Mouse (Mus musculus): ENCODE data around the gene Cog7. TPM values are rescaled to one million over a fixed set of nuclear protein-coding genes. Genes with fewer than 3 reads are reported as not detected.

Cog7 gene
- polyA plus RNA-seq, 1 experiment: 15.2 TPM

GRCm38 (mm10) chr7:121848537-121849168 lies 132.9 kb downstream of the Cog7 start:
- no peaks in the 10 kb centered on the region for H3K79me2 ChIP-seq (ENCODE audit: control insufficient read depth, insufficient read depth)
- no peak overlapping the region for H3ac ChIP-seq (ENCODE audit: control insufficient read depth, insufficient read length)
- no peak for TF ChIP-seq POLR2A (IDR thresholded peaks at IDR 0.05; ENCODE audit: insufficient read length, low read depth)
- TF ChIP-seq POLR2AphosphoS2 (IDR thresholded peaks at IDR 0.05; ENCODE audit: insufficient read length, low read depth): no peak
- no peak for TF ChIP-seq REST (IDR thresholded peaks at IDR 0.05; ENCODE audit: insufficient read depth, insufficient read length)
- TF ChIP-seq TCF12 (IDR thresholded peaks at IDR 0.05; ENCODE audit: insufficient read depth, poor library complexity, severe bottlenecking): no peak
- TF ChIP-seq SRF (IDR thresholded peaks at IDR 0.05; ENCODE audit: control insufficient read depth, insufficient read length, low read depth): no peak
- TF ChIP-seq CEBPB (IDR thresholded peaks at IDR 0.05; ENCODE audit: insufficient read depth, poor library complexity, severe bottlenecking): no peak
- no peak for TF ChIP-seq TCF3 (IDR thresholded peaks at IDR 0.05; ENCODE audit: insufficient read length, low read depth)
- TF ChIP-seq MYOD1 (IDR thresholded peaks at IDR 0.05; ENCODE audit: control insufficient read depth in 1 of 3, insufficient read length in 2 of 3, low read depth in 2 of 3): no peak
- TF ChIP-seq MYOG (IDR thresholded peaks at IDR 0.05; ENCODE audit: control insufficient read depth in 1 of 3, insufficient read depth in 1 of 3, insufficient read length in 2 of 3, low read depth in 2 of 3): no peak
- no peak for TF ChIP-seq E2F4 (IDR thresholded peaks at IDR 0.05; ENCODE audit: insufficient read depth)
- no peak for TF ChIP-seq USF1 (IDR thresholded peaks at IDR 0.05; ENCODE audit: low read depth)
- no peak for TF ChIP-seq MAX (IDR thresholded peaks at IDR 0.05; ENCODE audit: low read depth)
- no peaks in the 10 kb centered on the region for H3K36me3 ChIP-seq (ENCODE audit: control insufficient read depth, insufficient read depth)
- no peak overlapping the region for H3K4me3 ChIP-seq
- no peak overlapping the region for H3K4me2 ChIP-seq (ENCODE audit: low read depth)
- H3K27me3 ChIP-seq (ENCODE audit: control insufficient read depth, insufficient read depth, insufficient read length): no peaks in the 10 kb centered on the region

- Histone ChIP-seq H3K4me3 (no peak overlapping the region), H3K79me2 (ENCODE audit: control insufficient read depth, insufficient read depth) (no peaks in the 10 kb centered on the region), H3ac (ENCODE audit: control insufficient read depth, insufficient read length) (no peak overlapping the region), H3K4me2 (ENCODE audit: low read depth) (no peak overlapping the region), H3K36me3 (ENCODE audit: control insufficient read depth, insufficient read depth) (no peaks in the 10 kb centered on the region), H3K27me3 (ENCODE audit: control insufficient read depth, insufficient read depth, insufficient read length) (no peaks in the 10 kb centered on the region)
- TF ChIP-seq CEBPB (IDR thresholded peaks at IDR 0.05; ENCODE audit: insufficient read depth, poor library complexity, severe bottlenecking) (no peak), MYOG (IDR thresholded peaks at IDR 0.05; ENCODE audit: control insufficient read depth in 1 of 3, insufficient read depth in 1 of 3, insufficient read length in 2 of 3, low read depth in 2 of 3) (no peak), MAX (IDR thresholded peaks at IDR 0.05; ENCODE audit: low read depth) (no peak), TCF3 (IDR thresholded peaks at IDR 0.05; ENCODE audit: insufficient read length, low read depth) (no peak), USF1 (IDR thresholded peaks at IDR 0.05; ENCODE audit: low read depth) (no peak), POLR2A (IDR thresholded peaks at IDR 0.05; ENCODE audit: insufficient read length, low read depth) (no peak)
Observed at GRCm38 (mm10) chr7:121845964-121846363, 135.5 kb downstream of the Cog7 start.

- Histone ChIP-seq H3K4me3 (no peak overlapping the region), H3ac (ENCODE audit: control insufficient read depth, insufficient read length) (no peak overlapping the region), H3K79me2 (ENCODE audit: control insufficient read depth, insufficient read depth) (no peaks in the 10 kb centered on the region), H3K4me2 (ENCODE audit: low read depth) (no peak overlapping the region), H3K36me3 (ENCODE audit: control insufficient read depth, insufficient read depth) (no peaks in the 10 kb centered on the region), H3K27me3 (ENCODE audit: control insufficient read depth, insufficient read depth, insufficient read length) (no peaks in the 10 kb centered on the region)
- TF ChIP-seq REST (IDR thresholded peaks at IDR 0.05; ENCODE audit: insufficient read depth, insufficient read length) (no peak), MYOD1 (IDR thresholded peaks at IDR 0.05; ENCODE audit: control insufficient read depth in 1 of 3, insufficient read length in 2 of 3, low read depth in 2 of 3) (no peak), POLR2A (IDR thresholded peaks at IDR 0.05; ENCODE audit: insufficient read length, low read depth) (no peak), USF1 (IDR thresholded peaks at IDR 0.05; ENCODE audit: low read depth) (no peak), POLR2AphosphoS2 (IDR thresholded peaks at IDR 0.05; ENCODE audit: insufficient read length, low read depth) (no peak), SRF (IDR thresholded peaks at IDR 0.05; ENCODE audit: control insufficient read depth, insufficient read length, low read depth) (no peak), TCF3 (IDR thresholded peaks at IDR 0.05; ENCODE audit: insufficient read length, low read depth) (no peak), MYOG (IDR thresholded peaks at IDR 0.05; ENCODE audit: control insufficient read depth in 1 of 3, insufficient read depth in 1 of 3, insufficient read length in 2 of 3, low read depth in 2 of 3) (no peak), E2F4 (IDR thresholded peaks at IDR 0.05; ENCODE audit: insufficient read depth) (no peak), TCF12 (IDR thresholded peaks at IDR 0.05; ENCODE audit: insufficient read depth, poor library complexity, severe bottlenecking) (no peak), CEBPB (IDR thresholded peaks at IDR 0.05; ENCODE audit: insufficient read depth, poor library complexity, severe bottlenecking) (no peak), MAX (IDR thresholded peaks at IDR 0.05; ENCODE audit: low read depth) (no peak)
Observed at GRCm38 (mm10) chr7:121842234-121842633, 139.3 kb downstream of the Cog7 start.

GRCm38 (mm10) chr7:121840810-121841209 lies 140.7 kb downstream of the Cog7 start:
- H3K27me3 ChIP-seq (ENCODE audit: control insufficient read depth, insufficient read depth, insufficient read length): no peaks in the 10 kb centered on the region
- TF ChIP-seq USF1 (IDR thresholded peaks at IDR 0.05; ENCODE audit: low read depth) (no peak), POLR2AphosphoS2 (IDR thresholded peaks at IDR 0.05; ENCODE audit: insufficient read length, low read depth) (no peak), MYOD1 (IDR thresholded peaks at IDR 0.05; ENCODE audit: control insufficient read depth in 1 of 3, insufficient read length in 2 of 3, low read depth in 2 of 3) (no peak), TCF3 (IDR thresholded peaks at IDR 0.05; ENCODE audit: insufficient read length, low read depth) (no peak), CEBPB (IDR thresholded peaks at IDR 0.05; ENCODE audit: insufficient read depth, poor library complexity, severe bottlenecking) (no peak), MAX (IDR thresholded peaks at IDR 0.05; ENCODE audit: low read depth) (no peak), TCF12 (IDR thresholded peaks at IDR 0.05; ENCODE audit: insufficient read depth, poor library complexity, severe bottlenecking) (no peak), POLR2A (IDR thresholded peaks at IDR 0.05; ENCODE audit: insufficient read length, low read depth) (no peak), SRF (IDR thresholded peaks at IDR 0.05; ENCODE audit: control insufficient read depth, insufficient read length, low read depth) (no peak), E2F4 (IDR thresholded peaks at IDR 0.05; ENCODE audit: insufficient read depth) (no peak), REST (IDR thresholded peaks at IDR 0.05; ENCODE audit: insufficient read depth, insufficient read length) (no peak)
- H3K36me3 ChIP-seq (ENCODE audit: control insufficient read depth, insufficient read depth): no peaks in the 10 kb centered on the region
- no peak overlapping the region for H3K4me2 ChIP-seq (ENCODE audit: low read depth)
- no peak overlapping the region for H3ac ChIP-seq (ENCODE audit: control insufficient read depth, insufficient read length)
- no peaks in the 10 kb centered on the region for H3K79me2 ChIP-seq (ENCODE audit: control insufficient read depth, insufficient read depth)
- H3K4me3 ChIP-seq: no peak overlapping the region

Data from myocyte (in vitro differentiated cells).